Mouse (Mus musculus): ENCODE measurements around the gene Rspo1. TPM values are rescaled to one million over a fixed set of nuclear protein-coding genes. Genes with fewer than 3 reads are reported as not detected.
A peak's percentile ranks its signal among the peaks of the same experiment; 100 is the strongest.

Gene Rspo1
- polyA plus RNA-seq, 1 experiment from 2014 or later, result 14.8 TPM

DNA sequence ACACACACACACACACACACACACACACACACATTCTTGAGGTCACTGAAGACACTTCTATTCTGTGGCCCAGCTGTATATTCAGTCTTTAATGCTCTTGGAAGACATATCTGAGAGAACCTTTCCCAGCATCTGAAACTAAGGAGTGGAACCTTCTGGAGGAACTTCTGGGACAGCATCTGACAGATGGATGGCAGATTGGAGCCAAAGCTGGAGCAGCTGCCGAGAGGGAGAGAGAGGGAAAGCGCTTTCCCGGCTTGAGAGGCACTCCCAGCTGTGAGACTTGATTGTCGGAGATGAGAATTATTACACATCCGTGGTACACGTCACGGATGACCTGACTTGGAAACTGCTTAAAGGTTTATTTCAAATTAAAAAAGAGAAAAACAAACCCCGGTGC is 22.5 kb downstream of the Rspo1 start:
- peaks cover 14% of the 10 kb centered on the region for H3K4me1 ChIP-seq (replicated peaks)
- H3K27ac ChIP-seq, result no peak overlapping the region
- peaks cover 54% of the 10 kb centered on the region for H3K27me3 ChIP-seq (ENCODE audit: insufficient read depth, poor library complexity, severe bottlenecking)
- no peak for DNase-seq (ENCODE audit: low spot score)
- H3K9me3 ChIP-seq, result no peaks in the 10 kb centered on the region
- 74% methylated on average over 8 of the region's 8 CpGs for WGBS
- no peak overlapping the region for H3K4me3 ChIP-seq
- H3K36me3 ChIP-seq, result no peaks in the 10 kb centered on the region

DNA sequence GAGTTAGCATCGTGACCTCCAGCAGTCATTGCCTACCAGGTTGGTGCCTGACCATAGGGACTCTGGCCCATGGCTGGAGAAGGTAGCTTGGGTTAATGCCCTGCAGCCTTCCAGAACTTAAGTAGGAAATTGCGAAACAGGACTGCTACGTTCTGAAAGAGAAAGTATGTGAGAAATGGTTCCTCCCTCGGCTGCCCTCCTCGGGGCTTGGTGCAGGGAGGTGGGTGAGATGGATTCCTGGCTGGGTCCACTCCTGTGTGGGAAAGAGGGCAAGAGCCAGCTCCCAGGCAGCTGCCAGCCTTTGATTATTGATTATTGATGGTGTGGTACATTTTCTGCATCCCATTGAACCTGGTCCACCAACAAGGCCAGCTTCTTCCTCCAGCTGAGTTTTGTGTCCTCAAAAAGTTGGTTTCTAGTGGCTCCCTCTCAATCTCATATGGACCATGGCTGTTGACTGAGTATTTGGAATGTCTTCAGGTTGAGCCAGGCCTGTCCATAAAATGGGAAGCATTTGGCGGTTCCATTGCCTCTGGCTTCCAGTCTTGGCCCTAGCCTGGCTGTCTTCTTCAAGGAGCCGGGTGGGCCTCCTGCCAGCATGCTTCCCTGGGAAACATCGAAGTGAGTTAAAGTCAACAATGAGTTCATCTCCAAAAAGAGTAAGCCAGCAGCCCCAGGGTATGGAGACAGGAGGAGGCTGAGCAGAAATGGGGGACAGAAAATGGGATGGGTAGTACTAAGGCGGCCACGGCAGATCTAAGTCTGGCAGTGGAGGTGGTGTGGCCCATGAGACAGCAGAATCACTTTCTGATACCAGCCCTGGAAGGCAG is 29.8 kb downstream of the Rspo1 start, which contains the start of gene Gnl2:
Gnl2 (plus strand) TSS at position 780 of the 830 bp plus-strand sequence.
- 89% methylated on average over 10 of the region's 10 CpGs for WGBS
- 0 out of 2 replicates have a peak, but pooled peaks cover 7% of the 10 kb centered on the region for H3K27me3 ChIP-seq (ENCODE audit: insufficient read depth, poor library complexity, severe bottlenecking)
- H3K9me3 ChIP-seq, result no peaks in the 10 kb centered on the region

DNA sequence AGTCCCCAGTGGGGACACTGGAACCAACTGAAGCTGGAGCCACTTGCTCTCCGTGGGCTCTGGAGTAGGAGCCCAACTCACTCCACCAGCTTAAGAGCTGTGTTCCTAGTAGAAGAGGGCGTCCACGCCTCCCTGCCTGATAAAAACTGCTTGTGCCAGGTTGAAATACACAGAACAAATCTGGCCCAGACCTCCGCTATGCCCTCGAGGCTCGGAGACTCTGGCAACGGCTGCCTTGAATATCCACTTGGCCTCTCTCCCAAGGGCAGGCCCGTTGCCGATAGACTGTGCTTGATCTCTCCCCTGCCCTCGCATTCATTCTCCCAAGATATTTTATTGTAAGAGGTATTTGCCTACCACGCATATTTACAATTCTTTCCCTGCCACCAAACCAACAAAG is 31.2 kb downstream of the Rspo1 start:
- no peak overlapping the region for H3K4me3 ChIP-seq
- H3K36me3 ChIP-seq, result no peaks in the 10 kb centered on the region
- 0 out of 2 replicates have a peak, but pooled peaks cover 6% of the 10 kb centered on the region for H3K27me3 ChIP-seq (ENCODE audit: insufficient read depth, poor library complexity, severe bottlenecking)
- WGBS, result 87% methylated on average over 11 of the region's 11 CpGs
- H3K27ac ChIP-seq, result no peak overlapping the region
- no peaks in the 10 kb centered on the region for H3K4me1 ChIP-seq (replicated peaks)
- DNase-seq (ENCODE audit: low spot score), result no peak
- no peaks in the 10 kb centered on the region for H3K9me3 ChIP-seq

More for the DNA sequence above, 29.8 kb downstream of the Rspo1 start, which contains the start of gene Gnl2:
- no peaks in the 10 kb centered on the region for H3K36me3 ChIP-seq
- H3K4me3 ChIP-seq, result no peak within 1 kb of the TSS
- no peaks in the 10 kb centered on the region for H3K4me1 ChIP-seq (replicated peaks)
- DNase-seq (ENCODE audit: low spot score), result no peak
- no peak within 1 kb of the TSS for H3K27ac ChIP-seq

DNA sequence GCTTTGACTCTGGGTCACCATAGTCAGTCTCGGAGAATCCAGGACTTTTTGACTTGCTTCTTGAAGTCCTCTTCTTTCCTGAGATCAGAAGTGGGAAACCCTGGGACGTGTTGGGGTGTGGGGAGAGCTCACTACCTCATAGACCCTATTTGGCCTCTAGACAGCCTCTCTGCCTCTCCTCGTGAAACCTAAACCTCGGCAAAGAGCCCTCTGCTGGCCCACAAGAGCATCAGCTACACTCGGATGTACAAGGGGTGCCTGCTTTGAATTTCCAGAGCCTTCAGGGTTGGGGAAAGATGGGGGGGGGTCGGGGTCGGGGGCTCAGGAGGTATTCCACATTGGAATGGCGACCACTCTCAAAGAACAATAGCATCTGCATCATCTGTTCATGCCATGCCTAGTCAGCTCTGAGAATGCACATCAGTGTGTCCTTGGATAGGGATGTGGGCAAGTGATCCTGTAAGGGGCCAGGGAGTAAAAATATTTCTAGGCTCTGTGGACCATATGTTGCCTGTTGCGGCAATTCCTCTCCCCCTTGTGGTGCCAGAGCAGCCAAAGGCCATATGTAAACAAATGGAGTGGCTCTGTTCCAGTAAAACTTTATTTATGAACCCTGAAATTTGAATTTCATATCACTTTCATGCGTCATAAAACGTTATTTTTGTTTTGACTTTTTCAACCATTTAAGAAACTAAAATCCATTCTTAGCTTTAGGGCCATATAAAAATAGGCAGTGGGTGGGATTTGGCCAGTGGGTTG is 34.7 kb downstream of the Rspo1 start:
- peaks cover 8% of the 10 kb centered on the region; the same call in 1 of the 2 replicates for H3K27me3 ChIP-seq (ENCODE audit: insufficient read depth, poor library complexity, severe bottlenecking)
- WGBS, result 34% methylated on average over 11 of the region's 11 CpGs
- DNase-seq (ENCODE audit: low spot score), result peak; percentile 26

DNA sequence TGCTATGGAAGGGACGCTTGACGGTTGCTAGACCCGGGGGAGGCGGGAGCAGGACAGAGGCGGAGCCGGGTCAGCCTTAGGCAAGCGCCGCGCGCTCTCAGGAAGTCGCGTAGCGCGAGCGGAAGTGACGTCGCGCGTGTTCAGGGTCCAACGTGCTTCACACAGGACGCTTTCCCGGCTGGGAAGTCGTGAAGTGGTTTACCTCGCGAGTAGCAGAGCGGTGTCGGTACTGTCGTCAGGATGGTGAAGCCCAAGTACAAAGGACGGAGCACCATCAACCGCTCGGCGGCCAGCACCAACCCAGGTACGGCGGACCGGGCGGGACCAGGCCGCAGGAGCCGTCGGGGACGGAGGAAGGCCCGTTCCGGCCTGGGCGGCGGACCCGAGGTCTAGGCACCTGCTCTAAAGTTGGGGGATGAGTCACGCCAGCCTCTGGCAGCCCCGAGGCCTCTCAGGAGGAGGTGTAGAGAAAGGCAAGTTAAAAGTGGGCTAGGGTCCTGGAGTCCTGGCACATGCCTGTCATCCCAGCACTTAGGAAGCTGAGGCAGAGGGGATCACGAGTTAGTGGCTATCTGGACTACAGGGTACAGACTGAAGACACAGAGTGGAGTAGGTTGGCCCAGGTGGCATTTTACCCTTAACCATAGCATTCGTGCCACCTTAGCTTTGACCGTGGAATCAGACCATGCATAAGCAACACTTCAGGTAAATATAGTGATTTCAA is 43.8 kb downstream of the Rspo1 start:
- peak overlapping the region; percentile 88 for H3K27ac ChIP-seq
- peak overlapping the region; percentile 99 for H3K4me3 ChIP-seq
- H3K4me1 ChIP-seq (replicated peaks), result peaks cover 23% of the 10 kb centered on the region
- peak; percentile 97 for DNase-seq (ENCODE audit: low spot score)
- 1% methylated on average over 50 of the region's 50 CpGs for WGBS
- H3K36me3 ChIP-seq, result peaks cover 24% of the 10 kb centered on the region
- H3K9me3 ChIP-seq, result no peaks in the 10 kb centered on the region
- no peaks in the 10 kb centered on the region; the same call in 1 of the 2 replicates for H3K27me3 ChIP-seq (ENCODE audit: insufficient read depth, poor library complexity, severe bottlenecking)

More for the DNA sequence above, 34.7 kb downstream of the Rspo1 start:
- Histone ChIP-seq H3K4me1 (replicated peaks) (no peaks in the 10 kb centered on the region), H3K27ac (no peak overlapping the region), H3K4me3 (no peak overlapping the region), H3K36me3 (no peaks in the 10 kb centered on the region), H3K9me3 (no peaks in the 10 kb centered on the region)

DNA sequence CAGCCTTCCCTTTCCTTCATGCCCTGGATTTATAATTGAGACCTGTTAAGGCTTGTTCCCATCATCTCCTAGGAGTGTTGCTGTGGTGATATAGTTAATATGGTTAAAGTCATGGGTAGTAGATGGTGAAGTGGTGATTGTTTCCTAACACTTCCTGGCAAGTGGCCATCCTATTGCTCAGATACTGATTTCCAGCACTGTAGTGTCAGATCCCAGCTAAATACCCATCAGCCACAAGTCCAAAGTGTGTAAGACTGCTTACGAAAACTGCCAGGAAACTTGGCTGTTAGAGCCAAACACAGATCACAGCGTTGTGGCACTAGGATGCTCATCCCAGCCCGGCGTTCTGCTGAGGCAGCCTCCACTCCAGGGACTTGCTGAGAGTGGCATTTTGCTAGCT is 48.1 kb downstream of the Rspo1 start:
- H3K27me3 ChIP-seq (ENCODE audit: insufficient read depth, poor library complexity, severe bottlenecking), result no peaks in the 10 kb centered on the region
- 96% methylated on average over 4 of the region's 4 CpGs for WGBS
- DNase-seq (ENCODE audit: low spot score), result no peak
- H3K9me3 ChIP-seq, result no peaks in the 10 kb centered on the region
- H3K27ac ChIP-seq, result no peak overlapping the region
- H3K4me1 ChIP-seq (replicated peaks), result peaks cover 20% of the 10 kb centered on the region
- H3K36me3 ChIP-seq, result peaks cover 65% of the 10 kb centered on the region
- no peak overlapping the region for H3K4me3 ChIP-seq

DNA sequence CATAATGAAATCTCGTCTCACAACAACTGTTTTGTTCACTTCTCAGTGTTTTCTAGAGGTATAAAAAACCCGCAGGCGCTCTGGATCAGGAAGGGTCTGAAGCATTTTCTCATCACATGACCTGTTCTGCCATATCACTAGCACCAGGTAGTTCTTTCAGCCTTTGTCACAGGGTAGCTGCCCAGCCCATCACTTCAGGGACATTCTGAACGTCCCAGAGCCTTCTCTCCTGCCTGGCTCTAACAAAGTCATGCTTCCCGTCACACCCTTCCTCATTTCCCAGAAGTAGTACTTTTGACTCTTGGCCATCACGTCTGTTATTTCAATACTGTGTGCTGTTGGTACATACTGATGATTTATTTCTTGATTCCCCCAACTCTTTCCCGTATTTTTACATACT is 58.2 kb downstream of the Rspo1 start:
- Histone ChIP-seq H3K36me3 (peaks cover 99% of the 10 kb centered on the region), H3K27me3 (ENCODE audit: insufficient read depth, poor library complexity, severe bottlenecking) (no peaks in the 10 kb centered on the region), H3K4me3 (no peak overlapping the region), H3K9me3 (no peaks in the 10 kb centered on the region), H3K4me1 (replicated peaks) (no peaks in the 10 kb centered on the region), H3K27ac (no peak overlapping the region)
- 89% methylated on average over 7 of the region's 7 CpGs for WGBS
- DNase-seq (ENCODE audit: low spot score), result no peak

DNA sequence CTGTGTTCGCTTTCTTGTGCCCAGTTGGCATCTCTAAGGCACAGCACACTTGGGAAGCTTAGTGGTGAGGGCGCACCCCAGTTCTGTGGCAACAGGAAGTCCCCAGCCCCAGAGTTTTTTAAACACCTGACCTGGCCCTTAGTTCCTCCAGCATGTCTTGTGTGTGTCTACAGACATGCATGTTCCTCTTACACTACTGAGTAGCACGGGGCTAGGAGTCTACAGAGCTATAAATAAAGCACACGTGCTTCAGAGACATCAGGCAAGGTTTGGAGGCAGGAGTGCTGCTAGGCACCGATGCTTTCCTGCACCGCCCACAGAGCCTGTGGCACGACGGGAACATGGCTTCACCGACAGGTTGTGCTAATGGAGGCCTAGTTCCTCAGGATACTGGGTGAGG is 69.2 kb downstream of the Rspo1 start:
- H3K27me3 ChIP-seq (ENCODE audit: insufficient read depth, poor library complexity, severe bottlenecking), result no peaks in the 10 kb centered on the region
- H3K36me3 ChIP-seq, result peaks cover 61% of the 10 kb centered on the region
- no peak overlapping the region for H3K4me3 ChIP-seq
- H3K9me3 ChIP-seq, result no peaks in the 10 kb centered on the region
- H3K4me1 ChIP-seq (replicated peaks), result peaks cover 17% of the 10 kb centered on the region
- H3K27ac ChIP-seq, result no peak overlapping the region
- 93% methylated on average over 9 of the region's 9 CpGs for WGBS
- DNase-seq (ENCODE audit: low spot score), result no peak

DNA sequence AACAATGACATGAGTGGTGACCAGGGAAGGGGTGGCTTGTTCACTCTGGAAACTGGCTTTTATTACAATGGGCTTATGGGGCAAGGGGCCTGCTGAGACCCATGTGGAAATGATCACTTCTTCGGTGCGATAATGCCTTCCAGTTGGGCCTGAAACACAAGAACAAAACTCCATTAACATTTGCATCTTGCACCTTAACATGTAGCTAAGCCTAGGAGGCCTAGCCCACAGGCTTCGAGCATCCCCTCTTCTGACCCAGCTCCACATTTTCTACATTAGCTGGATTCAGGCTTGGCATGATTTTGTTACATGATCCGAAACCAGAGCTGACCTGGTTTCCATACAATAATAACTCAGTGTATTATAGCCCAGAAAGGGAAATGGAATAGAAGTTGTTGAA is 70.2 kb downstream of the Rspo1 start:
- 80% methylated on average over 4 of the region's 4 CpGs for WGBS
- Histone ChIP-seq H3K4me1 (replicated peaks) (peaks cover 17% of the 10 kb centered on the region), H3K4me3 (no peak overlapping the region), H3K9me3 (no peaks in the 10 kb centered on the region), H3K36me3 (peaks cover 50% of the 10 kb centered on the region), H3K27ac (no peak overlapping the region), H3K27me3 (ENCODE audit: insufficient read depth, poor library complexity, severe bottlenecking) (no peaks in the 10 kb centered on the region)
- DNase-seq (ENCODE audit: low spot score), result no peak

DNA sequence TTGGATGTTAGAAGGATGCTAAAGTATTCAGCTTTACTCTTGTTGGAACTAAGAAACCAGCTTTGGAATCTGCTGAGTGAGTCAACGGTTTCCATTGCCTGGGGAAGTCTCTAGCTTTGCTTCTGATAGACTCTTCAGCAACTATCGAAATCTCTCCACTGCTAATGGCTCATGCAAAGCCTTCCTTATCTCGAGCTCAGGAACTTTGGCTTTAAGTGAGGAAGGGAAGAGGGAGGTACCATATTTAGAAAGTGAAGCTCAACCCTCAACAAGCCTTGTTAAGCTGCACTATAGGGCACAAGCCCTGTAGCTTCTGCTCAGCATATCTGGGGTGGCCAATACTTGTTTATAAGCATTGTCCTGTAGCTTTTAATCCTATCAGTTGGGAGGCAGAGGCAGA is 71.0 kb downstream of the Rspo1 start:
- no peaks in the 10 kb centered on the region for H3K27me3 ChIP-seq (ENCODE audit: insufficient read depth, poor library complexity, severe bottlenecking)
- WGBS, result 64% methylated on average over 3 of the region's 3 CpGs
- H3K9me3 ChIP-seq, result no peaks in the 10 kb centered on the region
- H3K4me1 ChIP-seq (replicated peaks), result peaks cover 17% of the 10 kb centered on the region
- peaks cover 42% of the 10 kb centered on the region for H3K36me3 ChIP-seq
- H3K4me3 ChIP-seq, result no peak overlapping the region
- H3K27ac ChIP-seq, result no peak overlapping the region
- DNase-seq (ENCODE audit: low spot score), result no peak

DNA sequence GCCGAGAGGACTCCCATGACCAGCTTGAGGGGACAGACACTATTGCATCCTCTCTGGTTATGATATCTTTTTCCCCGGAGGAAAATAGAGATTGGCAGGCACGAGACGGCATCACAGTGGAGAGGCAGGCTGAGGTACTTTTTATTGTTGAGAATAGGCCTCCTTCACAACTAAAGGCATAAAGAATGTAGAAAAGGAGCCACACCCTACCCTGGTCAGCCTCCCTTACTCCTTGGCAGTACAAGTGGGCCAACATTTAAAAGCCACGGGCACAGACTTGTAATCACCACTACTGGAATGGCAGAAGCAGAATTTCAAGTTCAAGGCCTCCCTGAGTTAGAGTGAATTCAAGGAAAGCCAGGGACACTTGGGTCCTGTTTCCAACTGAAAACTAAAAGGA is 71.8 kb downstream of the Rspo1 start:
- H3K4me3 ChIP-seq, result no peak overlapping the region
- H3K4me1 ChIP-seq (replicated peaks), result peaks cover 17% of the 10 kb centered on the region
- no peak overlapping the region for H3K27ac ChIP-seq
- H3K9me3 ChIP-seq, result no peaks in the 10 kb centered on the region
- H3K36me3 ChIP-seq, result peaks cover 34% of the 10 kb centered on the region
- DNase-seq (ENCODE audit: low spot score), result no peak
- no peaks in the 10 kb centered on the region for H3K27me3 ChIP-seq (ENCODE audit: insufficient read depth, poor library complexity, severe bottlenecking)
- 59% methylated on average over 5 of the region's 5 CpGs for WGBS

All from hindbrain, embryonic 10.5 days (tissue).